Mouse (Mus musculus) CD4-positive, CD25-positive, alpha-beta regulatory T cell, adult 2 months (primary cell): Measurements from ENCODE around the gene Ctnnd2.

Experiments used
- DNase-seq: peaks from one replicate; pipeline ENCODE4 v3.0.0-alpha.2; 2012; ENCODE audit warnings: low read depth, low spot score

Gene Ctnnd2

GRCm38 (mm10) chr15:30646501-30647431 lies 474.4 kb downstream of the Ctnnd2 start:
- DNase-seq: no peak

GRCm38 (mm10) chr15:30647679-30648311 lies 475.4 kb downstream of the Ctnnd2 start:
- no peak for DNase-seq

- no peak for DNase-seq
Measured at GRCm38 (mm10) chr15:30649964-30650363, 477.6 kb downstream of the Ctnnd2 start.

DNA sequence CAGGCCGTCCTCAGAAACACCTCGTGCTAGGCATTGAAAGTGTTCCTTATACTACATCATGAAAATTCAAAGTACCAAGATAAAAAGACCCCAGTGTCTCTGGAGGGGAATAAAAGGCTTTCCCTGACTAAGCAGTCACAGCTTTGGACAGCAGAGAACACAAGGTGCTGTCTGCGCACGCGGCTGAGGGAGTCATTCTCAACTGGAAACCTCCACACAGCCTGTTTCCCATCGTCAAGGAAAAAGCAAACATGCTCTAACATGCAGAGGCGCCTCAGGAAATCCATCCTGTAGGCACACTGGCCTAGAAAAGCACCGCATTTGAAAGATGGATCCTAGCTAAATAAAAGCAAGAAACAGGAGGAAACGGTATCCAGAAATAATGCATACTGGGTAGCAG lies 483.0 kb downstream of the Ctnnd2 start:
- DNase-seq: no peak

GRCm38 (mm10) chr15:30657588-30657987 lies 485.2 kb downstream of the Ctnnd2 start:
- no peak for DNase-seq

- DNase-seq: no peak
Measured at GRCm38 (mm10) chr15:30660539-30661149, 488.3 kb downstream of the Ctnnd2 start.

- no peak for DNase-seq
Measured at GRCm38 (mm10) chr15:30661689-30662422, 489.5 kb downstream of the Ctnnd2 start.

DNA sequence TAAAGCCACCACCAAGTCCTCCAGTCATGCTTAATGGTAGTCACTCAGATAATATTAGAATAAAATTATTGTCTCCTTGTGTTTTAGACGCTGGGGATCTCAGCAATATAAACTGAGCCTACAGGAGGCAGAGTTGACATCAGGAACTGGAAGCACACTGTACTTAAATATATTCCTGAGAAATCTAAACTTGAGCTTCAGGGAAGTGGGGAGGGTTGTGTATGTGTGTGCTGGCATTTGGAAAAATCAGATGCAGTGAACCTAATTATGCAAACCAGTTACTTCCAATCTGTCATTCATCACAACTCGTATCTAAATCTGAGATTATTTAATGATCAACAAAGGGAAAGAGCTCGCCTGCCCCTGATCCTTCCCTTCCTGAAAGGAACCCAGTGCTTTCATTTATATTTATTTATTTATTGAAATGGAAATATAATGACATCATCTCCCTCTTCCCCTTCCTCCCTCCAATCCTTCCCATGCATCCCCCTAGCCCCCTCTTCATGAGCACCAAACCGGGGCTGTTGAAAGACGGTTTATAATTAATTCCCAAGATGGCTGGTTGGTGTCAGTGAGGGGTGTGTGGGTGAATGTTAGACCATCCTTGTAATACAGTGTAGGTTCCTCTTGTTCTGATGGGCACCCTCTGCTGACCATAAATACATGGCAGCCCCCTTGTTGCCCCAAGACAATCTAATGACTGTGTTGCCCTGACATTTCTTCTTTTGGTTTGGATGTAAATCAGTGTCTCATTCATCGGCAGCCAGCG lies 495.6 kb downstream of the Ctnnd2 start:
- DNase-seq: no peak

DNA sequence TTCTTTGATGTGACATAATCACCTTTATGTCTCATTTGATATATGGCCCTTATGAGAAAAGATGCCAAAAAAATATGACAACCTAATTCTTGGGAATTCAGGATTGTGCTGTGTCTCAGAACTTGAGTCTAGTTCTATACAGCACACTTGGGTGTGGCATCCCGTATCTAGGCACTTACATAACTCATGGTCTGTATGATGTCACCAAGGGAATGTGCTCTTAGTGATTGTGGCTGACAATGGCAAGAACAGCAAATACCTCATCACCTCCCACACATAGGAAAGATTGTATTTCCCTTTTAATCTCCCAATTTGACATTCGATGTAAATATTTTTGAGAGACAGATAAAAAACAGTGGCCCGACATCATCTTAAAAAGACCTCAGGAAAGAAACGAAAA lies 509.5 kb downstream of the Ctnnd2 start:
- no peak for DNase-seq

DNA sequence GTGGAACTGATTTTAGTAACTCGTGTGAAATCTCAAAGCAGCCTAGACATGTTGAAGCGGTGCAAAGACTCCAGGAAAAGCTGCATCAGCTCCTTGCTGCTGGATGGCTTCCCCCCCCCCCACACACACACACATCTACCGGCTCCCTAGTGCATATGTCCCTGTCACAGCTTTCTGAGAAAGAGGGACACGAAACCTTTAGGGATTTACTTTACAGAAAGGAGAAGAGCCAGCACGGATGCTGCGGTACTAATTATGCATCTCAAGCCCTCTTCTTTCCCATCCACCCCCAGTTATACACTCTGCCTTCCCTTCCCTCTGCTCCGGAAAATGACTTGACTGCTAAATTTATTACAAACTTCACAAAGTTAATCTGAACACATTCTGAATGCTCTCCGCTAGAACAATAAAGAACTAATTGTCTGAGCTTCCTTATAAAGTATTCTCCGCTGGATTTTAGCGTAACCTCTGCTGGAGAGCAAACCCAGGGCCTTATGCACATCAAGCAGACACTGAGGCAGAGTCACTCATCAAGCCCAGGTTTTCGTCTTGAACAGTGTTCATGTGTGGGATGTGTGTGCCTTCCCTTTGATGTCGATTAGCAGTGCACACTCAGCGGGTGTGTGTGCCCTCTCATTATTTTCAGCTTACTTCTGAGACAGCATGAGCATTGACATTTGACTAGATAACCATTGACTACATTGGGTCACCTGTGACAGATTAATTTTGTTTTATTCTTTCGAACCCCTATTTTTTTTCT lies 510.1 kb downstream of the Ctnnd2 start:
- DNase-seq: no peak

DNA sequence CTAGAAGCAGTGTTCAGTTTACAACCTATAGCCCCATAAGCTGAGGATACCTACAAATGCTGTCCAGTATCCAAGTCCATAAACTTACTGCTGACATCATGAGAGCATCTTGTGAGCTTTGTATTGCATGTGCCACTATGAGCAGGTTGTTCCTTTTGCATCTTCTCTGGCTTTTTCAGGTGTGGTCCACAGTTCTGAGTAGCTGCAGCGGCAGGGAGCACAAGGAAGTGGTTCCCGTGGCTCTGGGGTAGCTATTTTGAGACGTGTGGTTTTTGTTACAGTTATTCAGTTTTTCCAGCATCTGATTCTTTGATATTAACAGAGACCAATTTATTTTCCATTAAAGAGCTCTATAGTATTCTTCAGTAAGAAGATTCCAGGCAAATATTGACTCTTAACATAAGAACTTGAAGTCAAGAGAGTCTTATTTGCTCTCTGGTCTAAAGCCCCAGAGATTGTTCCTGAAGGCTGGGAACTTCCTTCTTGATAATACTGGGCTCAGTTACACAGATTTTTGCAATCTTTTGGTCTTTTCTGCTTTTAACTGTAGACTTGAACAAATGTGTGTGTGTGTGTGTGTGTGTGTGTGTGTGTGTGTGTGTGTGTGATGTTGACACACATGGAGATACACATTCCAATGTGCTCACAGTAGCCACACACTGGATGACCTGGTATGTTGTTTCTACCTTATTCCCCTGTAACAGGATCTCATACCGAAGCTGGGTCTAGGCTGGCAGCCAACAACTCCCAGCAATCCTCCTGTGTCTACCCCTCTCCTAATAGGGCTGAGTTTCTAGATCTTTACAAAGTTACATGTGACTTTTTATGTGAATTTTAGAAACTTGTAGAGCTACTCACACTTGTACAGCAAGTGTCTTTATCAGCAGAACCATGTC lies 514.1 kb downstream of the Ctnnd2 start:
- DNase-seq: no peak

- DNase-seq: no peak
Measured at GRCm38 (mm10) chr15:30693754-30694205, 521.4 kb downstream of the Ctnnd2 start.

GRCm38 (mm10) chr15:30694286-30694685 lies 521.9 kb downstream of the Ctnnd2 start:
- no peak for DNase-seq

- no peak for DNase-seq
Measured at GRCm38 (mm10) chr15:30695859-30696258, 523.5 kb downstream of the Ctnnd2 start.

- no peak for DNase-seq
Measured at GRCm38 (mm10) chr15:30697356-30697755, 525.0 kb downstream of the Ctnnd2 start.

- no peak for DNase-seq
Measured at GRCm38 (mm10) chr15:30700762-30701161, 528.4 kb downstream of the Ctnnd2 start.

GRCm38 (mm10) chr15:30701592-30701991 lies 529.2 kb downstream of the Ctnnd2 start:
- DNase-seq: no peak

- DNase-seq: no peak
Measured at GRCm38 (mm10) chr15:30709026-30709753, 536.8 kb downstream of the Ctnnd2 start.

GRCm38 (mm10) chr15:30709754-30710105 lies 537.3 kb downstream of the Ctnnd2 start:
- DNase-seq: no peak
